Mouse (Mus musculus): ENCODE measurements around the gene Pde10a. TPM values are rescaled to one million over a fixed set of nuclear protein-coding genes. Genes with fewer than 3 reads are reported as not detected.

Gene Pde10a
- total and polyA plus RNA-seq, 3 experiments: 0.04 to 0.41 (median 0.21) TPM

- H3K4me2 ChIP-seq (ENCODE audit: insufficient read depth, low read depth, poor library complexity, severe bottlenecking): no peak overlapping the region
Observed at GRCm38 (mm10) chr17:8773391-8773790, 248.2 kb downstream of the Pde10a start.

GRCm38 (mm10) chr17:8774301-8774700 is 249.1 kb downstream of the Pde10a start:
- H3K36me3 ChIP-seq (replicated peaks in 1 of 2; ENCODE audit: control insufficient read depth in 1 of 2, insufficient read depth in 1 of 2, low read length in 1 of 2): no peaks in the 10 kb centered on the region
- H3K27me3 ChIP-seq (replicated peaks): no peaks in the 10 kb centered on the region
- H3K9ac ChIP-seq (ENCODE audit: insufficient read depth, low read depth): no peak overlapping the region
- DNase-seq (ENCODE audit: extremely low read depth): no peak
- H3K4me2 ChIP-seq (ENCODE audit: insufficient read depth, low read depth, poor library complexity, severe bottlenecking): no peak overlapping the region
- no peak overlapping the region for H3K4me3 ChIP-seq (replicated peaks in 1 of 3; ENCODE audit: low read depth in 2 of 3, low read length in 2 of 3, poor library complexity in 1 of 3)
- no peaks in the 10 kb centered on the region for H3K9me3 ChIP-seq (replicated peaks; ENCODE audit: low read length)
- no peak for TF ChIP-seq NRF1 (IDR thresholded peaks at IDR 0.05; ENCODE audit: low read depth, low read length)
- TF ChIP-seq MAFK (IDR thresholded peaks at IDR 0.05; ENCODE audit: insufficient replicate concordance, low read length): no peak
- no peak for TF ChIP-seq E2F4 (IDR thresholded peaks at IDR 0.05; ENCODE audit: insufficient replicate concordance, low read depth, low read length)
- no peak for TF ChIP-seq BHLHE40 (IDR thresholded peaks at IDR 0.05; ENCODE audit: low read depth, low read length)
- TF ChIP-seq ETS1 (conservative IDR thresholded peaks at IDR 0.05; ENCODE audit: low read depth, low read length): no peak
- TF ChIP-seq KAT2A (IDR thresholded peaks at IDR 0.05; ENCODE audit: insufficient replicate concordance, low read length): no peak
- TF ChIP-seq MEF2A (IDR thresholded peaks at IDR 0.05; ENCODE audit: borderline replicate concordance, low read depth, low read length): no peak
- TF ChIP-seq EP300 (IDR thresholded peaks at IDR 0.05; ENCODE audit: low read length): no peak
- no peak for TF ChIP-seq NELFE (IDR thresholded peaks at IDR 0.05; ENCODE audit: low read depth, low read length)
- TF ChIP-seq MYC (IDR thresholded peaks at IDR 0.05; ENCODE audit: low read depth, low read length): no peak
- no peak for TF ChIP-seq GABPA (IDR thresholded peaks at IDR 0.05; ENCODE audit: insufficient replicate concordance, low read depth, low read length)
- no peak for TF ChIP-seq JUN (IDR thresholded peaks at IDR 0.05; ENCODE audit: insufficient read depth, low read depth, low read length)
- no peak for TF ChIP-seq HCFC1 (IDR thresholded peaks at IDR 0.05; ENCODE audit: low read depth, low read length)
- no peak for TF ChIP-seq ZNF384 (IDR thresholded peaks at IDR 0.05; ENCODE audit: low read depth, low read length)
- peaks cover 6 to 25% of the 10 kb centered on the region in 2 experiments for H3K4me1 ChIP-seq (ENCODE audit: control insufficient read depth in 1 of 2, insufficient read depth in 2 of 2)
- no peak overlapping the region for H3K27ac ChIP-seq (ENCODE audit: insufficient read depth, low read depth)
- dilution Hi-C loops (cut with MboI; ENCODE audit: extremely low pct_ligation_motif_present, extremely low pct_unique_long_range_greater_than_20kb, low sequenced_read_pairs) (no loop called here), in situ Hi-C loops (cut with MboI; ENCODE audit: low pct_ligation_motif_present, low pct_unique_long_range_greater_than_20kb, low sequenced_read_pairs) (no loop called here)
- no peaks in the 10 kb centered on the region for H3K79me2 ChIP-seq (replicated peaks; ENCODE audit: control insufficient read depth, extremely low read depth, insufficient read depth, poor library complexity, severe bottlenecking)

More at GRCm38 (mm10) chr17:8773391-8773790, 248.2 kb downstream of the Pde10a start:
- dilution Hi-C loops (cut with MboI; ENCODE audit: extremely low pct_ligation_motif_present, extremely low pct_unique_long_range_greater_than_20kb, low sequenced_read_pairs): no loop called here
- Histone ChIP-seq H3K9me3 (replicated peaks; ENCODE audit: low read length) (no peaks in the 10 kb centered on the region), H3K27me3 (replicated peaks) (no peaks in the 10 kb centered on the region), H3K4me1 (ENCODE audit: control insufficient read depth in 1 of 2, insufficient read depth in 2 of 2) (peaks cover 6 to 29% of the 10 kb centered on the region in 2 experiments), H3K9ac (ENCODE audit: insufficient read depth, low read depth) (no peak overlapping the region), H3K4me3 (replicated peaks in 1 of 3; ENCODE audit: low read depth in 2 of 3, low read length in 2 of 3, poor library complexity in 1 of 3) (no peak overlapping the region), H3K79me2 (replicated peaks; ENCODE audit: control insufficient read depth, extremely low read depth, insufficient read depth, poor library complexity, severe bottlenecking) (no peaks in the 10 kb centered on the region), H3K27ac (ENCODE audit: insufficient read depth, low read depth) (no peak overlapping the region), H3K36me3 (replicated peaks in 1 of 2; ENCODE audit: control insufficient read depth in 1 of 2, insufficient read depth in 1 of 2, low read length in 1 of 2) (no peaks in the 10 kb centered on the region)
- no peak for TF ChIP-seq ELF1 (IDR thresholded peaks at IDR 0.05; ENCODE audit: low read depth, low read length)
- no peak for TF ChIP-seq USF2 (conservative IDR thresholded peaks at IDR 0.05; ENCODE audit: low read depth, low read length)
- no peak for TF ChIP-seq MEF2A (IDR thresholded peaks at IDR 0.05; ENCODE audit: borderline replicate concordance, low read depth, low read length)
- no peak for TF ChIP-seq BHLHE40 (IDR thresholded peaks at IDR 0.05; ENCODE audit: low read depth, low read length)
- TF ChIP-seq MAX (IDR thresholded peaks at IDR 0.05; ENCODE audit: low read length): no peak
- TF ChIP-seq ZKSCAN1 (IDR thresholded peaks at IDR 0.05; ENCODE audit: borderline replicate concordance, low read depth, low read length): no peak
- TF ChIP-seq SIN3A (IDR thresholded peaks at IDR 0.05; ENCODE audit: low read length): no peak
- no peak for TF ChIP-seq CTCF (conservative IDR thresholded peaks at IDR 0.05 in 1 of 2, IDR thresholded peaks at IDR 0.05 in 1 of 2; ENCODE audit: low read depth in 2 of 2, low read length in 2 of 2)
- no peak for TF ChIP-seq JUN (IDR thresholded peaks at IDR 0.05; ENCODE audit: insufficient read depth, low read depth, low read length)
- TF ChIP-seq TBP (conservative IDR thresholded peaks at IDR 0.05; ENCODE audit: low read depth, low read length): no peak
- TF ChIP-seq CHD1 (IDR thresholded peaks at IDR 0.05; ENCODE audit: low read depth, low read length): no peak
- no peak for TF ChIP-seq E2F4 (IDR thresholded peaks at IDR 0.05; ENCODE audit: insufficient replicate concordance, low read depth, low read length)
- no peak for TF ChIP-seq IRF4 (IDR thresholded peaks at IDR 0.05; ENCODE audit: low read depth, low read length)
- no peak for TF ChIP-seq RAD21 (IDR thresholded peaks at IDR 0.05; ENCODE audit: low read depth, low read length)
- TF ChIP-seq MXI1 (IDR thresholded peaks at IDR 0.05; ENCODE audit: low read depth, low read length): no peak
- no peak for TF ChIP-seq USF1 (IDR thresholded peaks at IDR 0.05; ENCODE audit: low read depth, low read length)
- in situ Hi-C loops (cut with MboI; ENCODE audit: low pct_ligation_motif_present, low pct_unique_long_range_greater_than_20kb, low sequenced_read_pairs): no loop called here
- DNase-seq (ENCODE audit: extremely low read depth): peak; percentile 17

Measured in CH12.LX (cell line).